Mouse (Mus musculus) thymus, adult 2 months (tissue): ENCODE data around the gene Pigf.

Experiments used
- CTCF ChIP-seq: fragments of 200-500 bp; IDR thresholded peaks from 2 replicates; pipeline ENCODE4 v1.5.1; 2012; ENCODE audit warnings: mild to moderate bottlenecking, control low read depth, low read length, moderate library complexity, borderline replicate concordance; ENCODE audit not compliant: control insufficient read depth, poor library complexity, insufficient read depth; ENCODE audit errors: extremely low read depth
- POLR2A ChIP-seq: fragments of 200-500 bp; IDR thresholded peaks from 2 replicates; pipeline ENCODE4 v1.6.1; 2012; ENCODE audit warnings: mild to moderate bottlenecking, low read length, control low read depth, moderate library complexity; ENCODE audit not compliant: control insufficient read depth, poor library complexity, insufficient read depth; ENCODE audit errors: extremely low read depth

DNA sequence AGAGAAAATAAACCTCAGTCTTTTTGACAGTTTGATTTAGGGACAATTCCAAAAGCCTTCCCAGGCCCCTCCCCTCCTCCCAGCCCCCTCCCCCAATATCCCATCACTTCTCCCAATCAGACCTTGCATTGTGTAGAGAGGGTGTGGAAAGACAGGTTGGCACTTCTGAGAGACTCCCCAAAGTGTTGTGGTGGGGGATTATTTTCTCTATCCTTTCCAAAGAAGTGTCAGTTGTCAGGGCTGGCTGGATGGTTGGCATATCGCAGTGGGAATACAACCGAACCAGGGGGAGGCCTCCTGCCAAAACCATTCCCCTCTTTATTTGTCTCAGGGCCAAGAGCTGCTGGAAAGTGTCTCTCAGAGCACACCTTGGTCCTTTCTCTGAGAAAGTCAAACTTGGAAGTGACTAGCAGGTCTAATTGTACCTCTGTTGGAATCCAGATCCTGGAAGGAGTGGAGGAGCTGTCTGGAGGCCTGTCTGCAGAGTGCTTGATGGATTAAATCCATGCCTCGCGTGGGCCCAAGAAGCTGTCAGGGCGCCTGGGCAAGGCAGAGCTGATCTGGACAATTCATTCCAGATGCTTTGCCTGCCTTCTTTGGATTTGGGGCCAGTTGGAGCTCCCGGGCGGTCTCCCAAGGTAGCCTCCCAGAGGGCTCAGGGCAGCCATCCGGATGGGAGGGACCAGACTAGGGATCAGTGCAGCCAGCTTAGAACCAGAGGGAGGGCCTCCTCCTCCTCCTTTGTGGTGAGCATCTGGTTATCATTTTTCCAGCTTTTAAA, 32.5 kb upstream of the Pigf start:
- no peak for TF ChIP-seq CTCF
- no peak for TF ChIP-seq POLR2A
